Mouse (Mus musculus) megakaryocyte-erythroid progenitor cell, adult 5-6 weeks (primary cell): ENCODE data around the gene Gpr182. TPM values are rescaled to one million over a fixed set of nuclear protein-coding genes. Genes with fewer than 3 reads are reported as not detected.
"Not testable (repeated sequence)": the region's sequence is repeated elsewhere in the genome, so short reads cannot be mapped to it uniquely, and the experiment has no call there.

ENCODE experiments used
- ATAC-seq: replicated peaks from 2 replicates; pipeline ENCODE4 v1.8.0; 2016; ENCODE audit warnings: mild to moderate bottlenecking, inconsistent platforms; ENCODE audit not compliant: severe bottlenecking, poor library complexity, low FRiP score, low TSS enrichment
- total RNA-seq, 2 experiments: library from RNA; stranded (forward) in 1 of 2; stranded (reverse) in 1 of 2; fragments of 200-1000, 215-1000 nt in 1 of 2; fragments of >200 nt in 1 of 2; fragmentation: Nextera tagmentation in 1 of 2; gene quantifications; 2 replicates each; pipeline ENCODE4 v1.2.3; 2014 to 2017

Gene Gpr182
- total RNA-seq (2014; fragmentation: Nextera tagmentation), result not detected in 2 replicates
- total RNA-seq (2017), result not detected in 2 replicates

DNA sequence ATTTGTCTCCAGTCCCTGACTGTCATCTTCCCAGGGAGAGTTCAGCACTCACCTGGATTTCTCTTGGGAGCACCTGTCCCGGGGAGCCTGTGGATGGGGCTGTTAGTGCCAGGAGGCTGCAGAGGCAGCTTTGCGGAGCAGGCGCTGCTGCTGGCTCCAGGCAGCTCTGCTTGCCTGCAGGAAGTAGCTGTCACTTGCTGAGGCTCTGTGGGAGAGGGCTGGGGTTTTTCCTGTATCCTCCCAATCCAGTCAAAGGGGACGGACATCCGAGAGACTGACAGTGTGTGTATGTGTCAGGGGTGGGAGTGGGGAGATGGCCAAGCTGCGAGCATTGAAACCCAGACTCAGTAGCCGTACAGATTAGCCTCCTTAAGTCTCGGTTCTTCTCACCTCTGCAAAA is at the start of gene Gpr182:
Gene Gpr182 (minus strand): TSS at position 185 of the 400 bp plus-strand sequence.
- ATAC-seq, result no peak

DNA sequence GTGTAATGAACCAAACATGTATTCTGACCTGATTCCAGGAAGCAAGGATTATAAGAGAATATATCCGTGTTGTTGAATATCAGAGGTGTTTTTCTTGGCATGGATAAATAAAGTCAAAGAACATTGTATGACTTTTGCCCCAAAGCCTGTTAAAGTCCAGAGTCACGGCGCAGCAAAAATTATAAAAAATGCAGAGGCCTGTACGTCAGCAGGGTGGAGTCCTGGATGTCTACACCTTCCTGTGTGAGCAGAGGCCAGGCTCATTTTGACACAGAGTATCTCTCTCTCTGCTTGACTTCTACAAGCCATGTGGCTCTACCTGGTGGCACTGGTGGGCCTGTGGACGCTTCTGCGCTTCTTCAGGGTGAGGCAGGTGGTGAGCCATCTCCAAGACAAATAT is 49.4 kb upstream of the Gpr182 start, which contains the start of gene Rdh16:
Gene Rdh16 (plus strand): TSS at position 262 of the 400 bp plus-strand sequence.
- ATAC-seq, result no peak

DNA sequence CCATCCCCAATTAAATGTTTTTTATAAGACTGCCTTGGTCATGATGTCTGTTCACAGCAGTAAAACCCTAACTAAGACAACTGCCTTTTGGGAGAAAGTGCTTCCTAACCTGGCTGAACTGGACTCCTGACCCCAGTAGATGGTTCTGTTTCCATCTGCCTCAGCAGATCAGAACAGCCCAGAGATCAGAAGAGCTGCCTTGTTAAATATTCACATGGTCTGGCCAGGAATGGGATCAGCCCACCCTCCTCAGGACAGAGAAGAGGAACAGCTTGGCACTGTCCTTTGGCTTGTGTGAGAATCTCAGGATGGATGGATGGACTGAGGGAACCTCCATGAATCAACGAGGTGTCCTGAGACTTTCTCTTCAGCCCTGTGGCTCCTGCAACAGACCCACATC is 47.8 kb upstream of the Gpr182 start:
- ATAC-seq, result no peak

DNA sequence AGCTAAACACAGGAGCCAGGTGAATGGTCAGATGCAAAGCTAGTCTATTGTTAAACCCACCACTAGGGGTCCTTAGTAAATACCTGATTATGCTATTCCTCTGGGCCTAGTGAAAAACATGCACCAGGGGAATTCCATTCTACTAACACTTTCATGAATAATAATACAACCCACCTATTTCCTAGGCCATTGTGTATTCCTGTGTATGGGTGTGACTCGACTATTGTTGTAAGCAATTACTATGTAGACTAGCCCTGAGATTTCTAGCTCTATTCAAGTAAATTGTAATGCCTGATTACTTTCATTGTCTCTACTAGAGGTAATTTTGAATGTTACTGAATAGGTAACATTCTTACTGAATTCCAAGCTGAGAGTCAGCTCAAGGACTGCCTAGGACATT is 33.9 kb upstream of the Gpr182 start:
- not testable (repeated sequence) for ATAC-seq

DNA sequence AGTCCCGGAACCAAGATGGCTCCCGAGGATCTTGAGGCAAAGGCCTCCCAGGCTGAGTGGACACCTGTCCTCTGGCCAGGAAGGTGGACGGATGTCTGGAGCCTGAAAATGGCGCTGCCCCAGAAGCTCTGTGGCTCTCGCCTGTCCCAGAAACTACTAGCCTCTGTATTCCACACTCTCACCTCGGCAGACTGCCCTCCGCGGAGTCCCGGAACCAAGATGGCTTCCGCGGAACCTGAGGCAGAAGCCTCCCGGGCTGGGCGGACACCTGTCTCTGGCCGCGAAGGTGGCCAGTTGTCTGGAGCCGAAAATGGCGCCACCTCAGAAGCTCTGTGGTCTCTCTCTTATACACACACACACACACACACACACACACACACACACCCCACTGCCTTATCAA is 30.8 kb upstream of the Gpr182 start:
- ATAC-seq, result not testable (repeated sequence)

DNA sequence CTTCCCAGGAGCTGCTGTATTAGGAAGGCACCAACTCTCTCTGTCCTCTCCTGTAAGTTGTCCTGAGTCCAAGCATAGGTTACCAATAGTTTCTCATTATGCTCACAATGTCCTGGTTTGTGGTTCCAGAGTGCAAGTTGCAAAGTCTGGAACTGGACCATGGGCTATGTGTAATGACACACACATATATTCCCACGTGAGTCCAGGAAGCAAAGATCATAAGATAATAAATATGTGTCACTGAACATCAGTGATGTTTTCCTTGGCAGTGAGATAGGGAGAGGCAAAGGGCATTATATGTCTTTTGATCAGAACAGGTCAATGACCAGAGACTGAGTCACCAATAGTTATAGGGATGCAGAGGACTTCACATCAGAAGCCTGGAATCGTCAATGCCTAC is 24.5 kb upstream of the Gpr182 start, which contains the start of gene Rdh9:
Gene Rdh9 (plus strand): TSS at position 376 of the 400 bp plus-strand sequence.
- no peak for ATAC-seq

DNA sequence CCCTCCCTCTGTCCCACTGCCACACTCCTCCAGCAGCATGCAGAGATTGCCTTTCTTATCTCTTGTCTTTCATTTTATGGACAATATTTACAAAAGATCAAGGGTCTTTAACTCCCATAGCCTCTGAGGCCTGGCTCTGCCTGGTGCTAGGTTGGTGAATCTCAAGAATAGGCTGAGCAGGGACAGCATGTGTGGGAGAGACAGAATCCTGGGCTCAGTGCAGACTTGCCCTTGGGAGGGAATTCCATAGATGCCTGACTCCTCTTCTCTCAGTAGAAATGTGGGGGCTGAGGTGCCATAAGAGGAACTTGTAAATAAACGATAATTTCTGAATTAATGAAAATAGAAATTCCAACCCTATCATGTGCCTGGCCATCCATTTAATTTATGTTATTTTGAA is 15.0 kb upstream of the Gpr182 start:
- no peak for ATAC-seq

DNA sequence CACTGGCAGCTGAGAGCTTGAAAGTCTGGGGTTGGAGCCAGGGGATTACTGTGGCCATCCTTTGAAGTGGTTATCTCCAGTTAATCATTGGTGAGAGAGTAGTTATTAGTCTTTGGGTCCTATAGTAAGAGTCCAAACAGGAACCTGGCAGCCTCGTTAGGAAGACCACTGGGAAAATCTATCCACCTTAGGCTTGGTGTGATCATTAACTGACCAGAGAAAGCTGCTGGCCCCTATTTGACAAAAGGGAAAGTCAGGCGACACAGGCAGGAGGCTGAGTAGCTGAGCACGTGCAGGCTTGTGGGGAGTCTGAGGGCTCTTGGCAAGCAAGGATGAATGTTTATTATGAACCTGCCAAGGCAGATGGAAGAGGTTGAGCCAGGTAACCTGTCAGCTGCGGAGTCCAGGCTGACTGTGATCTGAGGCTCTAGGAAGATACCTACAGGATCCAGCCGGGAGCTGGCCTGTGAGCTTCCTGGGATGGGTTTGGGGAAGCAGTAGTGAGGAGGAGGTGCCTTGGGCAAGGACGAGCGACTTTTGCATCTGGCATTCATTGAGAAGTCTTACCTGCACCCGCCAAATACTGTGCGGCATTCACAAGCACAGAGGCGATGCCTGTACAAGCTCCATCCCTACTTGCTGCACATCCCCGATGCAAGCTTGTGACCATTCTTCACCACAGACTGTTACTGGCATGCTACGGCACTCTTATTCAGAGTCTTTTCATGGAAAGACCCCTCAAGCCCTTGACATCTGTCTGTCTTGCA is 12.6 kb upstream of the Gpr182 start:
- no peak for ATAC-seq

DNA sequence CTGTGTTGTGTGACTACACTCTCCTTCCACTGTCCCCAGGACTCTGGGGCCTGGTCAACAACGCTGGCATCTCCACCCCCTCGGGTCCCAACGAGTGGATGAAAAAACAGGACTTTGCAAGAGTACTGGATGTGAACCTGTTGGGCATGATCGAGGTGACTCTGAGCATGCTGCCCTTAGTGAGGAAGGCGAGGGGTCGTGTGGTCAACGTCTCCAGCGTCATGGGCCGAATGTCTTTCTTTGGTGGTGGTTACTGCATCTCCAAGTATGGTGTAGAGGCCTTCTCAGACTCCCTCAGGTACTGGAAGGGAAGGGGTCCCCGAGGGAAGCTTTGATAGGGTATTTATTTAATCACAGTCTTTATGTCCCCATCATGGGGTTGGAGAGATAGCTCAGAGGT is 11.4 kb upstream of the Gpr182 start:
- not testable (repeated sequence) for ATAC-seq

DNA sequence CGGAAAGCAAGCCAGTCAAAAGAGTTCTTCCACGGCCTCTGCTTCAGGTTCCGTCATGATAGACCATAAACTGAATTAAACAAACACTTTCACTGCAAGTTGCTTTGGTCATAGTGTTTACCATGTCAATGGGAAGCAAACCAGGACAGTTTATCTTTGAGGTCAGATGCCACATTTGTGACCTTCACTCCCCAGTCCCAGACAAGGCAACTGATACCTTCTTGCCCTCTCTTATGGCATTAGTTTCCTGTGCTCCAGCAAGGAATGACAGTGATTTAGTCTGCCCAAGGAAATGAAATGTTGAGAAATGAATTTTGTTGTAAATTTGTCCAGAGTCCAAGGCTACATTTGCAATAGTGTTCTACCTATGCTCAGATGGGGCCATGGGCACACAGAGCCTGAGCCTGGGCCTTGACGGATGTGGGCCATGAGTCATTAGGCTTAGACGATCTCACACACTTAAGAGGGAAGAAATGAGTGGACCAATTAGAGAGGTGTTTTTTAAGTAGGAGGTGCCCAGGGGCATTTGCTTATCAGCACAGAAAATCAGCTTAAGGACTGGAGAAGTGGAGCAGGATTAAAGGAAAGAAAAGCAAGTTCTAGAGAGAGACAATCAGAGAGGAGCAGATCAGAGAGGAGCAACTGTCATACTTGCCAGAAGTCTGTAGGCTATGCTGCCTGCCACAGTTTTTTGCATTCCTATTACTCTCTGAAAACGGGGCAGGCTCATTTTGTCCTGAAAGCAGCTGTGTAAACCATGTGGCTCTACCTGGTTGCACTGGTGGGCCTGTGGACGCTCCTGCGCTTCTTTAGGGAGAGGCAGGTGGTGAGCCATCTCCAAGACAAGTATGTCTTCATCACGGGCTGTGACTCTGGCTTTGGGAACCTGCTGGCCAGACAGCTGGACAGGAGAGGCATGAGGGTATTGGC is 7.9 kb upstream of the Gpr182 start, which contains the start of the genes Rdh1 and Rdh16f1:
Gene Rdh1 (plus strand): TSS at position 541 of the 930 bp plus-strand sequence.
Gene Rdh16f1 (plus strand): TSS at position 607 of the 930 bp plus-strand sequence.
- no peak for ATAC-seq

DNA sequence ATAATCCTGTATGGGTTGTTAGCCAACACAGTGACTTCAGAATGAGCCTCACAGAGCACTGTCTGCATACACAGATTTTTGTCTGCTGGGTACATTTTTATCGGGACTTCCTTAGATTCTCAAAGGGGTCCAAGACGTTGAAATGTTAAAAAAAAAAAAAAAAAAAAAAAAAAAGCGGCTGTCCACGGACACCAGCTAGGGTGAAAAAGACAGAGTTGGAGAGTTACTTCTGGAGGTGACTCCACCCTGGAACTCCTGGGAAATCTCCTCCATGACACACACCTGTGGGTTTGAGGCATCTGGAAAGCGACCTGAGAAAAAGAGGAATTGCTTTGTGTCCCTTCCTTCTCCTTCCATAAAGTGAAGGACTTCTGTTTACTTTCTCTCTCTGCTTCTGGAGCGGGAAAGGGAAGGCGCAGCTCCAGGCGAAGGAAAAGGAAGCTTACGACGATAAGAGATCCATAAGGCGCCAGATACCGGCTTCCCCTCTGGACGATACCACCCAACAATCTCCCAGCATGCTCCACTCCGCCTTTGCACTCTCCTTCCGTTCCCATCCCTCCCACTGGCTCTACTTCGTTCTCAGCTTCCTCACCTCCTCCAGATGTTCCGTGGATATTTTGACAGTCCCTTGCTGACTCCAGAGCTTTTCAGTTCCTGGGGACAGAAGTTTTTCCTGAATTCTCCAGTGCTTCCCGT is 4.4 kb upstream of the Gpr182 start:
- ATAC-seq, result no peak

DNA sequence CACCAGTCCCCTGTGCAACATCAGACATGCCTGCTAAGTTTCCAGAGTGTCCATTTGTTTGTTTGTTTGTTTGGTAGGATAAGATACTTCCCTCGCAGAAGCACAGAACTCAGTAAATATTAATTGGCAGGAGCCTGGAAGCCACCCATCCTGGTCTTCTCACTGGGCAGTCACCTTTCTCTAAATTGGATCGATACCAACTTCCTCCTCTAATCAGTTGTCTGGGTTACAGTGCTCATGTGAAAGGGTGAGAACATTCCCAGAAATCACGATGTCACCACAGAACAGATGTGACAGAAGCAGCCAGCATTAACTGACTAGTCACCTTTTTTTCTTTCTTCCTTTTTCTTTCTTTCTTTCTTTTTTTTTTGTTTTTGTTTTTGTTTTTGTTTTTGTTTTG is 3.7 kb upstream of the Gpr182 start:
- ATAC-seq, result no peak

DNA sequence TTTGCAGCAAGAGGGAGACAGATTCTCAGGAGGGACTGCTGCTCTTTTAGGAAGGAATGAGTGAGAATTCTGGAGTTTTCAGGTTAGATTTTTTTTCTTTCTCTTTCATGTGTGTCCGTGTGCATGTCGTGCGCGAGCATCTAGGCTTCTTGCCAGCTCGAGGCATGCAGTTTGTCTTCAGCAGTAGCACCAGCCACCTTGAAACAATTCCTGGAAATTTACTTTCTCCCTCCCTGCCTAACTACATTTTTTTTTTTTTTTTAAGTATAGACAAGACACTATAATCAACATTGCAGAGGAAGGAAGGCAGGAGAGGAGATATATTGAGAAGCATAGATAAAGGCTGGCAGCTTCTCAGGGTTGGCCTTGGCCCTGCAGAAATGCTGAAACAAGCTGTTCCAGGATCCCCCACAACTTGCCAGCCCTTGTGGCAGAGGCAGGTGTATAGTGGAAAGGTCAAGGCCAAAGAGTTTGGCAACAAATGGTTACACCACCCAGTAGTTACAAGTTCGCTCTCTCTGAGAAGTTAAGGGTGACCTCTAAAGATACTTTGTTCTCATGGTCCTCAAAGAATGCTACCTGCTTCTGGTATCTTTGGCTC is 3.1 kb upstream of the Gpr182 start:
- ATAC-seq, result no peak

DNA sequence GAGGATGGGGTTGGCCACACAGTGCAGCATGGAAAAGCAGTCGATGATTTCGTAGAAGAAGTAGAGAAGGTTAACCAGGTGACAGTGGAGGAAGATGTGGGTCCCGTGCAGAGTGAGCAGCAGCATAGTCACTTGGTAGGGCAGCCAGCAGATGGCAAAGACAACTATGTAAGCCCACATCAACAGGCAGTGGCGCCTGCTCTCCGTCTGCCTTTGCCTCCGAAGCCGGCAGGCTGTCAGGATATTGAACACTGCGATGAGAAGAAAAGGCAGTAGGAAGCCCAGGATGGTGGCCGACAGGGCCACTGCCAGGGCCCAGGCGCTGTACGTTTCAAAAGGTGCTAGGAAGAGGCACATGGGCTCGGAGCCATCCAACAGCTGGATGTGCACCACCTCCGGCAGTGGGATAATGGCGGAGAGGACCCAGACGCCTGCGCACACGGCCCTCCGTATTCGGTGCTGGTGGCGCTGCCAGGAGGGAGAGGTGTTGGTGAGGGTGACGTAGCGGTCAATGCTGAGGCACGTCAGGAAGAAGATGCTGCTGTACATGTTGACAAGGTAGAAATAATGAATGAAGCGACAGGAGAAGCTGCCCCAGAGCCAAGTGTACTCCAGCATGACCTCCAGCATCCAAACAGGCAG is 1.3 kb downstream of the Gpr182 start:
- no peak for ATAC-seq

DNA sequence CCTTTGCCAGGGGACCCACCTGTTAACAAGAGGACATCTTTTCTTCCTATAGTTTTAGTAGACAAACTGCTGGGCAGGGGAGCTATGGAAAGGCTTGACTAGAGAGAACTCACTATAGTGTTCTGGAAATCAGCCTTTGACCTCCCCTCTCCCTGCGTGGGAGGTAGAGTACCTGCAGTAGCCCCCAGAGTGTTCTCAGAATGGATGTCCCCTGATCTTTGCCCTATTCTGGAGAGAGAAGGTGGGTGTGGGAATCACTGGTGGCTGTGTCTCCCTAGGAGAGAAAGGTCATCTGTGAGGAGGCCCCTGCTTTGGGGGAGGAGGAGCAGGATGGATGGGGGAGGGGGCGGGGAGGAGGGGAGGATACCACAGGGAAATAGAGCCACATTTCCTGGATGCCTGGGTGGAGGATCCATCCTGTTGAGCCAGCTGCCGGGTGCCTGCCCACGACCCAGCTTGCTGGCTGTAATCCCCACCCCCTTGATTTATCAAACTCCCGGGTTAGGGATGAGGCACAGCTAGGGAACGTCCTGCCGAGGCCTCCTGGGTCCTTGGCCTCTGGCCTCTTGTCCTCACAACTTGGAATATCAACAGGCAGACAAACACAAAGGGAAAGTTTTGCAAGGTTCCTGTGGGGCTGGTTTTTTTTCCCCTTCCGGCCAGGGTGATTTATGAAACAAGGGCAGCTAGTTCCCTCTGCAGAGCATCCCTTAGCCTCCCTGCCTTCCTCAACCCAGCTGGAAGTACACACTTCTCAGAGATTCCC is 2.5 kb downstream of the Gpr182 start:
- ATAC-seq, result no peak

DNA sequence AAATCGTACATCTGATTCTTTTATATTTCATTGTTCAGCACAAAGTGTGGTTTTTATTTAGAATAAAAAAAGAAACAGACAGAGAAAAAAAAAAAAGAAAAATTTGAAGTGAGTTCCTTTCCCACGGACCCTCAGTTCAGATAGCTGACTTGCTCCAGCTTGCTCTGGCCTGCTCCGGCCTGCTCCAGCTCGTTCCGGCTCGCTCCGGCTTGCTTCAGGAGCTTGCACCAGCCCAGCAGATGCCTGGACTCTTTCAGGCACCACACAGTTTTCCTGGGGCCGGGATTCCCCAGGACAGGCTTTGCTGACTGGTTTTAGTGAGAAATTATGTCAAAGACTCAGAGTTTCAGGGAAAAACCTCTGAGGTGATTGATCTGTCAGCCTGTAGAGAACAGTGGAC is 4.3 kb downstream of the Gpr182 start:
- no peak for ATAC-seq

DNA sequence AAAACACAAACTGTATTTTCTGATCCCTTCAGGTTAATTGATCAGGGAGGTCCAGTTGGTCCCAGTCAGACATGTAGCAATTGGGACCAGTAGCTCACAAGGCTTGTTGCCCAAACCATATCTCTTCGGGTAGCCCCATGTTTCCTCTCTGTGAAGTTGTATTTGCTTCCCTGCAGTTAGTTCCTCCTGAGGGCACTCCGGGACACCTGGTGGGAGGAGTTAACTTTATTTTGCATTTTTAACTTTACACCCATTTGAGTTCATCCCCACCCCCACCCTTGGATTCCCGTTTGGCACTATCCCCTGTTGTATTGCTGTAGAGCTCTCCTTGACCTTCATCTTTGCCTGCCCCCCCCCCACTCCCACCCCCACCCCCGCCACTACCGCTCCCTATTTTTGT is 5.6 kb downstream of the Gpr182 start:
- no peak for ATAC-seq

DNA sequence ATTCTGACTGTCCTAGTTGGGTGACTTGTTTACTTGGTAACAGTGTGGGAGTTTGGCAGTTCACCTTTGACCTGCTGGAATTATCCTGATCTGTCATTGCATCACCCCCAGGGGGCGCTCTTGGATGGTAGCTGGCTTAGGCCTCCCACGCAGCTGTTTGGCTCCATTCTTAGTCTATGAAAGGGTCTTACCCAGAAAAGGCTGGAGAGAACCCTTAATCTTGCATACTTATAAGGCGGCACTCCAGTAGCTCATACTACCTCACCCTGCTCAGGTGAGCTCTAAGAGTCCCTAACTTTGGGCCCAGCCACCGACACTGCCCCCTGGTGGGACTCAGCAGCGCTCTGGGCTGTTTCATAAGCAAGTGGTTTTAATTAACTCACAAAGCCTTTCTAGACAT is 6.9 kb downstream of the Gpr182 start:
- peak; percentile 50 for ATAC-seq
